Mouse (Mus musculus): Measurements from ENCODE around the gene Plac1. TPM values are rescaled to one million over a fixed set of nuclear protein-coding genes. Genes with fewer than 3 reads are reported as not detected.

Gene Plac1
- polyA plus RNA-seq, 1 experiment from 2014 or later, result 4.6 TPM

GRCm38 (mm10) chrX:53107127-53107526 is 132.8 kb downstream of the Plac1 start:
- ATAC-seq (replicated peaks; ENCODE audit: extremely low read depth, insufficient read depth, low FRiP score), result no peak
- 78% methylated on average over 2 of the region's 2 CpGs for WGBS
- Histone ChIP-seq H3K27me3 (ENCODE audit: control insufficient read depth, insufficient read depth, low read length) (no peaks in the 10 kb centered on the region), H3K9me3 (replicated peaks; ENCODE audit: control insufficient read depth, low read length) (no peaks in the 10 kb centered on the region), H3K27ac (ENCODE audit: low read length) (no peak overlapping the region), H3K4me2 (ENCODE audit: low read depth, low read length) (no peak overlapping the region), H3K36me3 (ENCODE audit: control insufficient read depth, insufficient read depth) (no peaks in the 10 kb centered on the region), H3K4me1 (ENCODE audit: control insufficient read depth, insufficient read depth, low read length) (no peaks in the 10 kb centered on the region), H3K9ac (ENCODE audit: low read length) (no peak overlapping the region), H3K4me3 (ENCODE audit: low read length) (no peak overlapping the region)

DNA sequence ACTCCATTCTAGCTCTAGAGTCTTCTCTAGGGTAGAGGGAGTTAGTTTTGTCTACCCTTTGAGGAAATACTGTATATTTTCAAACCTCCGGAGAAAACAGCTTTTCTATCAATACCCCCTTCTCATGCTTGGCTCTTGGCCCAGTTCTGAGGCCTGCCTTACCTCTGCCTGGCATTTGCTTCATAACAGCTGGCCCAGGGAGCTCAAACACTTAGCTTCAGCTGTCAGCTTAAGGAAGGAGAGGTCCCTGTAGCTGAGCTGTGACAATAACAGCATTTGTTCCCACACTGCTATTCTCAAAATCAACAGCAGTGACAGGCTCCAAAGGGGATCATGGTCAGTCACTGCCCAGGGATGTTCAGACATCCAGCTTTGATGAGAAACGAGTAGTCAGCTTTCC is 138.7 kb downstream of the Plac1 start:
- Histone ChIP-seq H3K9me3 (replicated peaks; ENCODE audit: control insufficient read depth, low read length) (no peaks in the 10 kb centered on the region), H3K27ac (ENCODE audit: low read length) (peak overlapping the region; percentile 46; the same call in 1 of the 2 replicates), H3K9ac (ENCODE audit: low read length) (no peak overlapping the region), H3K4me3 (ENCODE audit: low read length) (no peak overlapping the region), H3K27me3 (ENCODE audit: control insufficient read depth, insufficient read depth, low read length) (no peaks in the 10 kb centered on the region), H3K4me2 (ENCODE audit: low read depth, low read length) (no peak overlapping the region), H3K36me3 (ENCODE audit: control insufficient read depth, insufficient read depth) (no peaks in the 10 kb centered on the region), H3K4me1 (ENCODE audit: control insufficient read depth, insufficient read depth, low read length) (peaks cover 6% of the 10 kb centered on the region; the same call in 1 of the 2 replicates)
- 26% methylated on average over 2 of the region's 2 CpGs for WGBS
- ATAC-seq (replicated peaks; ENCODE audit: extremely low read depth, insufficient read depth, low FRiP score), result no peak

DNA sequence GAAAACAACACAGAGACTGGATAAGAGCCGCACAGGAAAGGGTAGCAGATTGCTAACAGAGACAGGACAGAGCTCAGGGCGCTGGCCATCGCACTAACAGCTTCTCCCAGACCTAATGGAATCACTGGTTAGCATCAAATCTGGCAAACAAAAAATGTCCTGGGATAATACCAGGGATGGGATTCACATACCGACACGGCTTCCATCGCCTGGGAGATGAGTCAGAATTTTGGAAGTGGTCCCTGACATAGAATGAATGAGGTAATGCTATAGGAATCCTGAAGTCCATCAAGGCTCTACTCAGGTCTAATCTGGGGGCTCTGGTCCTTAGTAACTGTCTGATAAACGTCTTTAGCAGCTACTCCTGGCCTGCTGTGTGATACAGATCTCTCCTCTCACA is 140.0 kb downstream of the Plac1 start:
- no peaks in the 10 kb centered on the region for H3K36me3 ChIP-seq (ENCODE audit: control insufficient read depth, insufficient read depth)
- ATAC-seq (replicated peaks; ENCODE audit: extremely low read depth, insufficient read depth, low FRiP score), result 0 out of 2 replicates have a peak, but pooled peaks have one; percentile 32
- peaks cover 6% of the 10 kb centered on the region; the same call in 1 of the 2 replicates for H3K4me1 ChIP-seq (ENCODE audit: control insufficient read depth, insufficient read depth, low read length)
- H3K27me3 ChIP-seq (ENCODE audit: control insufficient read depth, insufficient read depth, low read length), result no peaks in the 10 kb centered on the region
- H3K4me3 ChIP-seq (ENCODE audit: low read length), result no peak overlapping the region
- no peak overlapping the region for H3K9ac ChIP-seq (ENCODE audit: low read length)
- peak overlapping the region; percentile 29; the same call in 1 of the 2 replicates for H3K27ac ChIP-seq (ENCODE audit: low read length)
- H3K4me2 ChIP-seq (ENCODE audit: low read depth, low read length), result no peak overlapping the region
- no peaks in the 10 kb centered on the region for H3K9me3 ChIP-seq (replicated peaks; ENCODE audit: control insufficient read depth, low read length)
- WGBS, result 25% methylated on average over 7 of the region's 7 CpGs

DNA sequence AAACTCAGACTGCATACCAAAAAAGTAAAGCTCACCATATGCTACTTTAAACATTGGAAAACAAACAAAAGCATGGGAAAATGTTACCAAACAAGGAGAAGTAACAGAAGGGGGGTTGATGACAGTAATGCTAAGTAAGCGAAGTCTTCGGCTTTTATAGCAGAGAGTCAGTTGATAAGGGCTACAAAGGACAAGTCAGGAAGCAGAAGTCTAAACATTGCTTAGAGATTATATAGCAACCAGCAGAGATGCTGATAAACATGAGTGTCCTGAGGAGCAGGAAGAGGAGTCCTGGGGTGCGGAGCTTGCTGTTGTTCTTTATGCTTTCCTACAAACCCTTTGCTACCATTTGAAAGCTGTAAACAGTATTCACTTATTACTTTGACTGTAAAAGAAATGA is 140.6 kb downstream of the Plac1 start:
- Histone ChIP-seq H3K9me3 (replicated peaks; ENCODE audit: control insufficient read depth, low read length) (no peaks in the 10 kb centered on the region), H3K4me2 (ENCODE audit: low read depth, low read length) (no peak overlapping the region), H3K4me3 (ENCODE audit: low read length) (no peak overlapping the region), H3K27ac (ENCODE audit: low read length) (no peak overlapping the region), H3K36me3 (ENCODE audit: control insufficient read depth, insufficient read depth) (no peaks in the 10 kb centered on the region), H3K4me1 (ENCODE audit: control insufficient read depth, insufficient read depth, low read length) (peaks cover 6% of the 10 kb centered on the region; the same call in 1 of the 2 replicates), H3K27me3 (ENCODE audit: control insufficient read depth, insufficient read depth, low read length) (no peaks in the 10 kb centered on the region), H3K9ac (ENCODE audit: low read length) (no peak overlapping the region)
- 49% methylated on average over 3 of the region's 3 CpGs for WGBS
- no peak for ATAC-seq (replicated peaks; ENCODE audit: extremely low read depth, insufficient read depth, low FRiP score)

- peaks cover 6% of the 10 kb centered on the region; the same call in 1 of the 2 replicates for H3K4me1 ChIP-seq (ENCODE audit: control insufficient read depth, insufficient read depth, low read length)
- no peak for ATAC-seq (replicated peaks; ENCODE audit: extremely low read depth, insufficient read depth, low FRiP score)
- H3K9me3 ChIP-seq (replicated peaks; ENCODE audit: control insufficient read depth, low read length), result no peaks in the 10 kb centered on the region
- H3K4me2 ChIP-seq (ENCODE audit: low read depth, low read length), result no peak overlapping the region
- no peak overlapping the region for H3K27ac ChIP-seq (ENCODE audit: low read length)
- no peak overlapping the region for H3K9ac ChIP-seq (ENCODE audit: low read length)
- no peaks in the 10 kb centered on the region for H3K27me3 ChIP-seq (ENCODE audit: control insufficient read depth, insufficient read depth, low read length)
- WGBS, result 56% methylated on average over 4 of the region's 4 CpGs
- no peaks in the 10 kb centered on the region for H3K36me3 ChIP-seq (ENCODE audit: control insufficient read depth, insufficient read depth)
- H3K4me3 ChIP-seq (ENCODE audit: low read length), result no peak overlapping the region
These were observed 141.6 kb downstream of the Plac1 start for GRCm38 (mm10) chrX:53098293-53098692.

DNA sequence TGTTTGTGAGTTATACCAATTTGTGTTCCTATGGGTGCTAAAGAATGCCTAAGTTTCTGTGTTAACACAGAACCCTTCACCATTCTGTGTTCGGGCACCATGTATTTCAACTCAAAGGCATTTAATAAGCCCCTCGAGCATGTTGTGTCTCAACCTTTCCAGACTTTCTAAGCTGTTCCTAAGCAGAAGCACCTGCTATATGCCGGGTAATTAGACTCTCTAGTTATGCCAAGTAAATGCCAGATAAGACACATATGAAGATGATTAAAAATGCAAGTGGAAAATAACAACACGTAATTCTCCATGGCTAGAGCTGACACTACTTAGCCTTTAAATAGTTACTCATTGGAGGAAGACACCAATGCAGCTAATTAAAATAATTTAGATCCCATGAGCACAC is 142.1 kb downstream of the Plac1 start:
- no peak overlapping the region for H3K4me3 ChIP-seq (ENCODE audit: low read length)
- WGBS, result 68% methylated on average over 4 of the region's 4 CpGs
- H3K4me1 ChIP-seq (ENCODE audit: control insufficient read depth, insufficient read depth, low read length), result peaks cover 6% of the 10 kb centered on the region; the same call in 1 of the 2 replicates
- no peaks in the 10 kb centered on the region for H3K9me3 ChIP-seq (replicated peaks; ENCODE audit: control insufficient read depth, low read length)
- H3K27me3 ChIP-seq (ENCODE audit: control insufficient read depth, insufficient read depth, low read length), result no peaks in the 10 kb centered on the region
- H3K4me2 ChIP-seq (ENCODE audit: low read depth, low read length), result no peak overlapping the region
- H3K9ac ChIP-seq (ENCODE audit: low read length), result no peak overlapping the region
- H3K27ac ChIP-seq (ENCODE audit: low read length), result no peak overlapping the region
- no peak for ATAC-seq (replicated peaks; ENCODE audit: extremely low read depth, insufficient read depth, low FRiP score)
- H3K36me3 ChIP-seq (ENCODE audit: control insufficient read depth, insufficient read depth), result no peaks in the 10 kb centered on the region

DNA sequence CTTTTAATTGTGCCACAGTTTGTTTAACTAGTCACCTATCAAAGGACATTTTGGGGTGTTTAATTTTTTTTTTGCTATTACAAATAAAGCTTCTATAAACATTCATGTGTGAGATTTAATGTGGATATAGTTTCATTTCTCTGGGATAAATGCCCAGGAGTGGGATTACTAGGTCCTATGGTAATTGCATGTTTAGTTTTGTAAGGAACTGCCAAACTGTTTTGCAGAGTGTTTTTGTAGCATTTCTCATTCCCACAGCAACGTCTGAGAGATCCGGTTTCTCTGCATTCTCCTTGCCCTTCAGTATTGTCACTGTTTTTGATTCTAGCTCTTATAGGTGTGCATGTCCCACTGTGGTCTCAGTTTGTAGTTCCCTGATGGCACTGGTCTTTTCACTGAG is 146.5 kb downstream of the Plac1 start:
- Histone ChIP-seq H3K27me3 (ENCODE audit: control insufficient read depth, insufficient read depth, low read length) (no peaks in the 10 kb centered on the region), H3K27ac (ENCODE audit: low read length) (no peak overlapping the region), H3K4me1 (ENCODE audit: control insufficient read depth, insufficient read depth, low read length) (no peaks in the 10 kb centered on the region), H3K36me3 (ENCODE audit: control insufficient read depth, insufficient read depth) (no peaks in the 10 kb centered on the region), H3K9me3 (replicated peaks; ENCODE audit: control insufficient read depth, low read length) (no peaks in the 10 kb centered on the region), H3K4me2 (ENCODE audit: low read depth, low read length) (no peak overlapping the region), H3K4me3 (ENCODE audit: low read length) (no peak overlapping the region), H3K9ac (ENCODE audit: low read length) (no peak overlapping the region)
- 48% methylated on average over 2 of the region's 2 CpGs for WGBS
- no peak for ATAC-seq (replicated peaks; ENCODE audit: extremely low read depth, insufficient read depth, low FRiP score)

DNA sequence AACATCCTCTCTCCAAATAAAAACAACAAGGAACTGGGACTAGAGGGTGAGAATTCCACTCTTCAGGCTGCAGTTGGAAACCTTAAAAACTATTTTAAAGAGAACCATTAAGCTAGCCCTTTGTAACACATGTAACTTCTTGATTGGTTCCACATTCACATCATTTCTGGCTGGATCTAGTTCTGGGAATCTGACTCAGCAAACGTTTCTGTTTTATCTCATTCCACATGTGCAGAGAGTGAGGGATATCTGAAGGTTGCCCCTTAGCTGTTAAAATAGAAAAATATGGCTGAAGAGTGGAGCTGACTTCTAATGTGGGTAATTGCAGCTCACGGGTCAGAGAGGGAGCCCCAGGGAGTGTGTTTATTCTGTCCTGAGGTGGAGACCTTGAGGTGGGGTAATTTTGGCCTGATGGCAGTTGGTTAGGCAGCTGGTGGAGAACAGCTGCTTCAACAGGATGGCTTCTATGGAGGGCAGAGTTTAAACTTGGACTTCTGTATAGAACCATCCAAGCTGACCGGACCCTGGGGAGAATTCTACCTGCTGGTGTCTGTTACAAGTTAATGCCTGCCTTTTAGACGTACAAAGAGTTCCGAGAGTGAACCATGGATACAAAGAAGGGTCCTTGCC is 151.1 kb downstream of the Plac1 start:
- Histone ChIP-seq H3K4me3 (ENCODE audit: low read length) (no peak overlapping the region), H3K9ac (ENCODE audit: low read length) (no peak overlapping the region), H3K27ac (ENCODE audit: low read length) (no peak overlapping the region), H3K9me3 (replicated peaks; ENCODE audit: control insufficient read depth, low read length) (no peaks in the 10 kb centered on the region), H3K4me1 (ENCODE audit: control insufficient read depth, insufficient read depth, low read length) (no peaks in the 10 kb centered on the region), H3K4me2 (ENCODE audit: low read depth, low read length) (no peak overlapping the region), H3K36me3 (ENCODE audit: control insufficient read depth, insufficient read depth) (no peaks in the 10 kb centered on the region), H3K27me3 (ENCODE audit: control insufficient read depth, insufficient read depth, low read length) (no peaks in the 10 kb centered on the region)
- 65% methylated on average over 5 of the region's 5 CpGs for WGBS
- ATAC-seq (replicated peaks; ENCODE audit: extremely low read depth, insufficient read depth, low FRiP score), result no peak

DNA sequence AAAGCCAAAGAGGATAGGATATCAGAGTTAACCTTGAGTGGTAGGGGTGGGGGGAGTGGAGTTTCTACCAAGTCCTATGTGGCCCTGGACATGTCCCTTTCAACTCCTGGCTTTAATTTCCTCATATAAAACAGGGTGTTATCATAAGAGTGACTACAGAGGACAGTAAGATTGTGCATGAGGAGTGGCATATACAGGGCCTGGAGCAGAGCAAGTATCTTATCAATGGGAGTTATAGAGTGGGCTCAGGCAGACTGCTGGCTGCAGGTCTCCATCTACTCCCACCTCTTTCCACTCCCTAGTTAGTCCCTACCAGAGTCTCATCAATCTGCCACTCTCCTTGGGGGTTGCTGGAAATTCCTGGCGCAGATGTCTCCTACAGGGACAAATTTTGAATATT is 152.7 kb downstream of the Plac1 start:
- 74% methylated on average over 1 of the region's 1 CpGs for WGBS
- no peaks in the 10 kb centered on the region for H3K4me1 ChIP-seq (ENCODE audit: control insufficient read depth, insufficient read depth, low read length)
- H3K9ac ChIP-seq (ENCODE audit: low read length), result no peak overlapping the region
- H3K4me2 ChIP-seq (ENCODE audit: low read depth, low read length), result no peak overlapping the region
- no peaks in the 10 kb centered on the region for H3K9me3 ChIP-seq (replicated peaks; ENCODE audit: control insufficient read depth, low read length)
- H3K36me3 ChIP-seq (ENCODE audit: control insufficient read depth, insufficient read depth), result no peaks in the 10 kb centered on the region
- H3K4me3 ChIP-seq (ENCODE audit: low read length), result no peak overlapping the region
- H3K27ac ChIP-seq (ENCODE audit: low read length), result no peak overlapping the region
- H3K27me3 ChIP-seq (ENCODE audit: control insufficient read depth, insufficient read depth, low read length), result no peaks in the 10 kb centered on the region
- ATAC-seq (replicated peaks; ENCODE audit: extremely low read depth, insufficient read depth, low FRiP score), result no peak

All from heart, embryonic 16.5 days (tissue).